Mouse (Mus musculus): Measurements from ENCODE around the gene Sv2a. TPM values are rescaled to one million over a fixed set of nuclear protein-coding genes. Genes with fewer than 3 reads are reported as not detected.
A peak's percentile ranks its signal among the peaks of the same experiment; 100 is the strongest.

The Sv2a gene
- 1.3 and 1.5 TPM in 2 replicates for total RNA-seq (2017)

DNA sequence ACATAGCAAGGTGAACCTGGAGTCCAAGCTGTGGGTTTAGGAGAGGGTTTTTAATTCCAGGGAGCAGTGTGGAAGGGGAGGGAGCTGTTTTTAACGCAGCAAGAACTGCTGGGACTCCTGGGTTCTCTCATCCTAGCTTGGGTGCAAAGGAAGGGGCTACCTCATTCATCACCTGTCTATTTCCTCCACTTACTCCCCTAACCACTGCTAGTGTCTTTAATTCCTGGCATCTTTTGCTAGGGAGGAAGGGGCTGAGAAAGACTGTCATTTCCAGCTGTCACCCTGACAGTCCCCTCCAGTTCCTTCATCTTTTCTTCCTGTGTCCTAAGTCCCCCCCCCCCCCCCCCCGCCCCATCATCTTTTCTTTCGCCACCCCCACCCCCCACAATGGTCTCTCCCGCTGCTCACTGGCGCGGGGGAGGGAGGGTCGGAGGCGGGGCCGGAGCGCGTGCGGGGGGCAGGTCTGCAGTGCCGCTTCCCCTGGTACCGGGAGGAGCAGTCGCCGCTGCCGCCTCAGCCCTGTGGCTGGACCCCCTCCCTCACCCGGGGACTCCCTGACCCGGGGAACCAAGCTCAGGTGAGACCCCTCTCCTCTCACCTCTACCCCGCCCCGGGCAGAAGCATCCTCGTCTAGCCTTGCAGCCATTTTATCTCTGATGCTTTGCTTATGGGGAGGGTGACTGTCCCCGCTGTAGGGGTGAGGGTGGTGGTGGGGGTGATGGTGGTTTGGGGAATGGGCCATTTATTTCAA is at the start of gene Sv2a:
Gene Sv2a, plus strand, starts transcription at position 425 of the 751 bp plus-strand sequence.
- peak; percentile 59 for ATAC-seq (replicated peaks; ENCODE audit: low read depth, poor library complexity, severe bottlenecking)

DNA sequence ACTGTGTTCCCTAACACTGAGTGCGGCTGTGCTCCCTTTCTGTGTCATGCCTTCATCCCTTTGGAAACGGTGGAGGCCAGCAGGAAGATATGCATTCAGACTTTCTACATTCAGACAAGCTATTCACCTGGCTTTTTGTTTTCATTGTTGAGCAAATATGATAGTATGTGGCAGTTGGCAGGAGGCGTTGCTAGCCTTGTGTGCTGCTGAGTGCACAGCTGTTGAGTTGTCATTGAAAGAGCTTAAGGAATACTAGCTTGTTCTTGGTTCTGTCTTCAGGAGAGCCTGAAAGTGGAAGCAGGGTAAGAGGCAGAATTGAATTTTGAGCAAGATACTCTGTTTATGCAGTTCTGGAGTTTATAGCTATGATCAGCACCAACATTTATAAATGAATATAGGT is 48.5 kb upstream of the Sv2a start:
- no peak for ATAC-seq (replicated peaks; ENCODE audit: low read depth, poor library complexity, severe bottlenecking)

DNA sequence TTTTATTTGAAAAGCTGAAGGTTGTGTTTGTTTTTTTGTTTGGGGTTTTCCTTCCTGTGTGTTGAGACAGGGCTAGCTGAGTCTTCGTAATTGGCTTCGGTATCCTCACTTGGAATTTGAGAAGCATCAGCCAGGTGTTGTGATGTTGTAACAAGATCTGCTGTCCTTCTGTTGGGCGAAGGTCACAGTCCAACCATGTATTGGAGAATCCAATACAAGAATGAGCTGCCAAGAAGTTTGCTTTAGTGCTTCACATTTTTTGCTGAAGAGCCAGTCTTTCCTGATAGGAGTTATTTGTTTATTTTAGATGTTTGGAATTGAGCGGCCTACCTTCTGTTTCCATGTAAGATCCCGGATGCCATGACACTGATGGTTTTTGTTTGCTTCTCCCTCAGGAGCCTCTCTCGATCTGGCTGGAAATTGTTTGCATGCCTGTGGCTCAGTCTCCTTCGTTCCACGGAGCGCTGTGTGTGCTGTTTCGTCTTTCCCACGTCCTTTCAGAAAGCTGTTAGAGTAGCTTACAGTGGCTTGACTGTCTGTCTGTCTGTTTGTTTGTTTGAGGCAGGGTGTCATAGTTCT is 47.5 kb upstream of the Sv2a start:
- ATAC-seq (replicated peaks; ENCODE audit: low read depth, poor library complexity, severe bottlenecking), result no peak

DNA sequence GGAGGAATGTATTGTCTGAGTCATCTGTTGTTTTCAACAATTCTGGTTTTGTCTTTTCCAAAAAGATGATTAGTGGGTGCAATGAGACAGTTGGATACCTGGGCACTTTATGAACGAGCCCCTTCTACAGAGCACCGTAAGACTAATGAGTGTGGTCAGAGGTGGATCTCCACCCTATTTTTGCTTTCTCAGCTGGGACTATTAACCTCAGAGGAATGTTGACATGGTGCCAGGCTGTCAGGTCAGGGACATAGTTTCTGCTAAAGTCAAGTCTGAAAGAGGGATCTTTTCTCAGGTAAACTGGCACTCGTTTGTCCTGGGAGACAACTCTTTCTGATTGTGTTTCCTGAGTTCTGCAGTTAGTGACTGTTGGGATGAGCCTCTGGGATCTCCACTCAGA is 45.9 kb upstream of the Sv2a start:
- no peak for ATAC-seq (replicated peaks; ENCODE audit: low read depth, poor library complexity, severe bottlenecking)

DNA sequence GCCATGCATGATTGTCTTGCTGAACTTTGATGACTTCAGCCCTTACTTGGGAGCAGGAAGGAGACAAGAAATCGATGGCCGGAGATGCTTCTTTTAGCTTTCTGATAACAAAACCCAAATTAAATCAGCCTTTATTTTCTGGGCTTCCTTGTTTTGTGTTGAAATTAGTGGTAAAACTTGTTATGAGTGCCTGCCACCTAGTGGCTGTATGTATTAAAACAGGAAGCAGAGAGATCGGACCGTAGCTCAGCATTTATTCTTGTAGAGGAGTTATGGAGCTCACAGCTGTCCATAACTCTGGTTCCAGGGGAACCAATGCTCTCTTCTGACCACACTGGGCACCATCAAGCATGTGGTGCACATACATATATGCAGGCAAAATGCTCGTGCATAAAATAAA is 33.0 kb upstream of the Sv2a start:
- ATAC-seq (replicated peaks; ENCODE audit: low read depth, poor library complexity, severe bottlenecking), result peak; percentile 89

DNA sequence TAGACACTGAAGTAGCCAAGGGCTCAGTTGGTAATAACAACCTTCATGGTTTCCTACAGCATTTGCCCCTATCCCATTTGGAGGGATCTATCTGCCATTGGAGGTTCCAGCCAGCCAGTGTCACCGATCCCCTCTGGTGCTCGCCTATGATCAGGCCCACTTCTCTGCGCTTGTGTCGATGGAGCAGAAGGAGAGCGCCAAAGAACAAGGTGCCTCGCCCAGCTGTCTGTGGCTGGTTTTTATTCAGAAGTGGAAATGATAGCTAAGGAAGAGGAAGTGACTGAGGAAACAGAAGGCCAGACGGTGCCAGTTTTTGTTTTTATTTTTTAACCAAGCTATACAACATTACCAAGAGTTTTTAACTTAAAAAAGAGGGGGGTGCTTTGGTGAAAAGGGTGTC is 29.1 kb upstream of the Sv2a start:
- peak; percentile 23; the same call in 1 of the 2 replicates for ATAC-seq (replicated peaks; ENCODE audit: low read depth, poor library complexity, severe bottlenecking)

DNA sequence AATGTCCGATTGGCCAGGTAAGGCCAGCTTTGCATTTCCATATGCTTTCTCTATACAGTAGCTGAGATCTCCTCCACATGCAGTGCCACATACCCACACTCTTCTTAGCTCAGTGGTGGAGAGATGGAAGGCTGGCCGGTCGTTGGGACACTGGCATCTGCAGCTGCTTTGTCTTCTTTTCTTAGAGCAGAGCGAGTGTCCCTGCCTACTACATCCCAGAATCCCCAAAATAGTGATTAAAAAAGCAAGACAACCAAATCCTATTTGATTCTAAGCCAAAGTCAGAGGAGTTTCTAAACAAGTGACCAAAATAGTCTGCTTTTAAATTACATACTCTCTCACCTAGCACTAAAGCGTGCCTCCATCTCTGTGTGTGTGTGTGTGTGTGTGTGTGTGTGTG is 28.3 kb upstream of the Sv2a start:
- no peak for ATAC-seq (replicated peaks; ENCODE audit: low read depth, poor library complexity, severe bottlenecking)

DNA sequence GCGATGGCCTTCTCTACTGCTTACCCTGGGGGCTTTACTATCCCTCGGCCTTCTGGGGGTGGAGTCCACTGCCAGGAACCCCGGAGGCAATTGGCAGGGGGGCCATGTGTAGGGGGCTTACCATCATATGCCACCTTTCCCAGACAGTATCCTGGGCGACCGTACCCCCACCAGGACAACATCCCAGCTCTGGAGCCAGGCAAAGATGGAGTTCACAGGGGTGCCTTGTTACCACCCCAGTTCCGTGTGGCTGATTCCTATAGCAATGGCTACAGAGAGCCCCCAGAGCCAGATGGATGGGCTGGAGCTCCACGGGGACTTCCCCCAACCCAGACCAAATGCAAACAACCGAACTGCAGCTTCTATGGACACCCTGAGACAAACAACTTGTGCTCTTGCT is 25.4 kb upstream of the Sv2a start:
- no peak for ATAC-seq (replicated peaks; ENCODE audit: low read depth, poor library complexity, severe bottlenecking)

DNA sequence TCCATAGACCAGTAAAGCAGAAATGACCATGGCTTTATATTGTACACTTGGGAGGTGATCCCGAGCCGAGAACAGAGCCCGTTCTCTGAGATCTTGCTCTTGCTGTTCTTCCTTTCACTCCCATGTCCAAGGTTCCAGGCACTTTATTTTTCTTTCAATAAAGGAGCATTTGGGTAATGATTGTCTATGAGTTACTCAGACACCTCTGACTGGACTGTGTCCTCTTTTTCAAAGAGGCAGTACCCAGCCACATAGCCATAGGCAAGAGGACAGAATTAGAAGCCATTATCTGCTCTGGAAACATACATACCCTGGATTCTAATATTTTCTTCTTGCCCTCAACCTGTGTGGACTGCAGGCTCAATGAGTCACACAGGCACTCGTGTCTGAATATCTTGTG is 21.1 kb upstream of the Sv2a start:
- ATAC-seq (replicated peaks; ENCODE audit: low read depth, poor library complexity, severe bottlenecking), result no peak

DNA sequence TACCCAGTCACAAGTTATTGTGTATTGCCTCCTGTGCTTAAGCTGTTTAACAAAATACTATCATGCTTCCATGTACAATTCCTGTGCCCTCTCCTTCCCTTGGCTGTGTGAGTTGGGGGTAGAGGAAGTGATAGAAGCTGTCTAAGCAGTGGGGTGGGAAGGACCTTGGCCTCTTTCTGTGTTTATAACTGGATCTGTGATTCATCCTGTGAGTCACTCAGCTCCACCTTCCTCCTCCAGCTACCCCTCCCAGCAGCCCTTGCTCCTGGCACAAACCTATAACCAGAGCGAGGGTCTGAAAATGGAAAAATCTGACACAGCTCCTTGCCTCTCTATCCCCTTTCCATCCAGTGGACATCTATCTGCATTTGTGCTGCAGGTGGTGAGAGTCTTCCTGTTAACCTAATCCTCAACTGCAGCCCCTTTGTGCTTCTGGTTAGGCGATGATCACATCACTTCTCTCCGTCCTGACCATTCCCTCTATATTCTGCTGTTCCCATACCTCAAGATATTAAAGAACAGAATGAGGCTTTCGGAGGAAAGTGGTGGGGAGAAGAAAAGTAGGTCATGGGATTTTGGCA is 20.6 kb upstream of the Sv2a start:
- no peak for ATAC-seq (replicated peaks; ENCODE audit: low read depth, poor library complexity, severe bottlenecking)

DNA sequence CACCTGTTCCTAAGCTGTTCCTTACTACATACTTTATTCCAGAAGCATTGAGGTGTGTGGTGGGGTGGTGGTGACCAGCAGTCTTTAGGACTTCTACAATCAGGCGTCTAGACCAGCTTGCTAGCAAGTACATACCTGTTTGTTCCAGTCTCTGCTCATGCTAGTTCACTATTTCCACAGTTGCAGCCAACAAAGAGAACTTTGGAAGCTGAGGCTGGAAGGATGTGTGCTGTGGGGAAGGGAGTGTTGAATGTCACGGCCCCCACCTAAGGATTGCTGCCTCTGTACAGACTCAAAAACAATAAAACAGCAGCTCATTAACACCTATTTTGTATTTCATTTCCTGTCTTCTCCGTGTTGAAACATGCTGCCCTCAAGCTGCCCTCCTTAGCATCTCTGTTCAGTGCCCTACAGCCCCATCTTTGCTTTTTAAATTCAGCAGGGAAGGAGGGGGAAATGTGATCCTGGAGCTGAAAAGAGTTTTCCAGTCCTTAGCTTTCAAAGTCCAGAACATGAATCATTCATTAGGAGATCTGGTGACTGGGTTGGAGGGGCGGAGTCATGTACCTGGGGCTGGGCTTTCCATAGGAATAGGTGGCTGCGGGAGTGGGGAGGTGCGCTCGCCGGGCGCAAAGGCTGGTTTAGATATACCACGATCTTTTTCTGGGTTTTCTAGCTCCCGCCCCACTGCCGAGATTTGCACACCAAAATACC is 20.0 kb upstream of the Sv2a start:
- ATAC-seq (replicated peaks; ENCODE audit: low read depth, poor library complexity, severe bottlenecking), result no peak

DNA sequence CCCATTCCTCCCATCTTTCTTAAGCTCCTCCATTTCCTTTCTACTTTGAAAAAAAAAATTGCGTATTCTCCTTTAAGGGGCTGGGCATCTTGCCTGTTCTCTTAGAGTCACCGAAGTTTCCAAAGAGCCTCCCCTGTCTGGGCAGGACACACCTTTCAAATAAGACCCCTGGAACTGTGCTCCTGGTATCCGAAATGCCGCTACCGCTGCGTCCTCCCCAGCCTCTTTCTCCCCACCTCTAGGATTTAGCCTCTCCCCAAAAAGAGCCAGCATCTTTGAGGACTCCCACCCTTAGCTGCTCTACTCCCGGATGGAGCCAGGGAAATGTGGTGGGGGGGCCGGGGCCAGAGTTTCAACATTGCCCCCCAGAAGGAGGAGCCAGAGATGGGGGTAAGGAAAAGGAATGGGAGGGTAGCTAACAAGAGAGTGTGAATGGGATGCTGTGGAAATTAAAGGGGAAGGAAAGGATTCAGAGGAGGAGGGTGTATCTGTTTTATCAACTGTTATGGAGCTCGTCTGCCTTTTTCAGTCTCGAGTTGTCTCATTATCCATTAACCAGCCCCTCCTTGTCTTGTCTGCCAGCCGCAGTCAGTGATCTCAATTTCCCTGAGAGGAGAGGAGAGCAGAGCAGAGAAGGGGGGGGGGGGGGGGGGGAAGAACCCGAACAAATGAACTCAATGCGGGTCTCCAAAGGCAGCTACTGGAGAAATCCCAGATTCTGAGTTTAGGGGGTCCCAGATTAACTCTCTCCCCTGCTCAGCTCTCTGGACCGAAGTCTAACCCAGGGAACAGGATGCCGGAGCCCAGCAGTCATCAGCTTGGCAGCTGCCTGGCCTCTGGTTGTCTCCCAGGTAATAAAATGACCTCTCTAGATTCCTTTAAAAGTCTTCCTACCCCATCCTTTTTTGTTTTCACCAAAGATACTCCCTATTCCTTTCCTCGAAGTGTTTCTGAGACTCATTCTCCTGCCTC is 18.8 kb upstream of the Sv2a start, which contains the start of gene Mtmr11:
Gene Mtmr11, plus strand, starts transcription at position 136 of the 972 bp plus-strand sequence.
- no peak for ATAC-seq (replicated peaks; ENCODE audit: low read depth, poor library complexity, severe bottlenecking)

DNA sequence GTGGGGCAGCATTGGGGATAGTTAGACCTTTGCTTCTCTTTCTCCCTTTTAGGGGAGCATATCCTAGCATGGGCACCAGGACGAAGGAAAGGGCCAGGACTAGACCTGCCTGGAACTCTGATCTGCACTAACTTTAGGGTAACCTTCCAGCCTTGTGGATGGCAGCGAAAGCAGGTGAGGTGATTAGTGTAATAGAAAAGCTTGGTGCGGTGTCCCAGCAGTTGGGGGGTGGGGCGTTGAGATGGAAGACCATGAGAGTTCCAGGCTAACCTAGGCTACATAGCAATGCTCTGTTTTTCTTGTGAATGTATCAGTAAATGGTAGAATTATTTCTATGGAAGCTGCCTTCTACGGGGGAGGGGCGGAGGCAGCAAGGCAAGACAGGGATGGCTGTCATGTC is 17.9 kb upstream of the Sv2a start:
- ATAC-seq (replicated peaks; ENCODE audit: low read depth, poor library complexity, severe bottlenecking), result no peak

DNA sequence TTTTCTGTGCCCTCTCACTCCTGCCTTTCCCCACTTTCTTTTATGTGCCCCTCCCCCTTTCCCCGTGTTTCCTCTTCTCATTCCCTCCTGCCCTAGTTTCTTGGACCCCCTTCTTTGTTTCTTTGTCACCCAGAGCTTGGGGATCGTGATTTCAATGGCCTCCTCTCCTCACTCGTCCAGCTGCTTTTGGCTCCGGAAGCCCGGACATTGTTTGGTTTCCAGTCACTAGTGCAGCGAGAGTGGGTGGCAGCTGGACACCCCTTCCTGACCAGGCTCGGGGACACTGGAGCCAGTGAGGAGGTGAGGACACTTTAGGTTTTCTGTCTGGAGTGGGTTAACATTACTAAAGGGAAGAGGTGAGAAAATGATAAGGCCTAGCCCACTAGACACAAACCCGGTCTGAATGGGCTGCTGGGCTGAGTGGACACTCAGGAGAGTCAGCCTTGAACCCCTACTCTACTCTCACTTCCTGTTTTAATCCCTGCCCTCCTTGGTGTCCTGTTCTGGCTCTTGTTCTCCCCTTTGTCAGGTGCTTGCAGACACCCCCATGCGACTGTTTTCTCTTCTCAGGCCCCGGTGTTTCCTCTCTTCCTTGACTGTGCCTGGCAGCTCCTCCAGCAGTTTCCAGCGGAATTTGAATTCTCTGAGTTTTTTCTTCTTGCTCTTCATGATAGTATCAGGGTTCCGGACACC is 12.3 kb upstream of the Sv2a start:
- ATAC-seq (replicated peaks; ENCODE audit: low read depth, poor library complexity, severe bottlenecking), result no peak

DNA sequence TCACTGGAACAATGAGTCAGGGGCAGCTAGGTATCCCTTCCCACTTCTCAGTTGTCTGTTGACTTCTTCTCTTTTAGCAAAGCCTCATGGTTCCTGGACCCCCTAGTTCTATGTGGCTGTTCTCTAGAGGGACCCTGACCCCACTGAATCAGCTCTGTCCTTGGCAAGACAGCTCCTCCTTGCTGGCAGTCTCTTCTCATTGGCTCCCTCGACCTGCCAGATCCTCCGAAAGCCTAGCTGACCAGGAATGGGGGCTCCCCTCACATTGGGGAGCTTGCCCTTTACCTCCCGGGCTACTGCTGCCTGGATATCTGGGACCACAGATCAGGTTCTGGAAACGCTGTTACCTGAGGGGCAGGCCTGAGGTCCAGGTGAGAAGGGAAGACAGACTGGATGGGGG is 10.7 kb upstream of the Sv2a start:
- ATAC-seq (replicated peaks; ENCODE audit: low read depth, poor library complexity, severe bottlenecking), result no peak

DNA sequence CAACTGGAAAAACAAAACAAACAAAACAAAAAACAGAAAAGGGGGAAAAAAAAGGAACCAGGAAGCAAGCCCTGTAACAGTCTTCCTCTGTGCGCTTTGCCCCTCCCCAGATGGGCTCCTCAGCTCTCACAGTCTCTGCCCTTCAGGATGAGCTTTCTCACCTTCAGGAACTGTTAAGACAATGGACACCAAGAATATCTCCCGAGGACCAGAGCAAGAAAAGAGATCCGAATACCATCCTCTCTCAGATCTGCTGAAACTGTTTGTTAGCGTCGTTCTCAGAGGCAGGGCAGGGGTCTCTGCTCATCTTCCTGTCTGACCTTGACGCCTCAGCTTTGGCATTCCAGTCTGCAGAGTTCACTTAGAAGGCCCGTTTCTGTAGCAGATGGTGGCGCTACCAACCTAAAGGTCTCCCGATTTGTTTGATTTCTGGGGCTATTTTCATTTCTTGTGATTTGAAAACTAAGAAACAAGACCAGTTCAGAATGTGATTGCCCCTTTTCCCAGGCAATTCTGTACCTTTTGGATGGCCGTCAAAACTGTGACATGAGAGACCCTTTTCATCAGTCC is 9.9 kb upstream of the Sv2a start:
- ATAC-seq (replicated peaks; ENCODE audit: low read depth, poor library complexity, severe bottlenecking), result no peak

DNA sequence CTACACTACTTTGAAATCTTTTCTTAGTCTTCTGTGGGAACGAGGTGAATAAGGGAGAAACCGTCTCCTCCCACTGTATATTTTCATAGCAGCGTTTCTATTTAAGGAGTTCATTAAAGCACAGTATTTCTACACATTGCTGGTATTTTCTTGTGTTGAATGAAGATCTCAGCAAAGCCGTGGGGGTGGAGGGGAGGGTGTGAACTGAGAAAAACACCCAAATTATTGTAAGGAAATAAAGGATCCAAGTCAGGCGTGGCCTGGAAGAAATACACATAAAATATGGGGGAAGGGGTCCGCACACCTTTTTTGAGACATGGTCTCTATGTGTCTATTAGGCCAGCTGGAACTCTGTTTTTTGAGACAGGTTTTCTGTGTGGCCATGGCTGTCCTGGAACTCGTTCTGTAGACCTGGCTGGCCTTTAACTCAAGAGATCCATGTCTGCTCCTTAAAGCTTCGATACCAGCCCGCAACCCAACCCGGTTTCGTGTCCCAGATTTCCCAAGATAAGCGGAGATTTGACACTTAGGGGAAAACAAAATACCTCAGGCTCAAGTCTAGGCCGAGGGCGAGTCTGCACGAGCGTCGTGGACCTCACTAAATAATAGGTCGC is 9.3 kb upstream of the Sv2a start:
- ATAC-seq (replicated peaks; ENCODE audit: low read depth, poor library complexity, severe bottlenecking), result no peak

Measured in common myeloid progenitor, adult 5-6 weeks (primary cell).